Mouse (Mus musculus): Measurements from ENCODE around the gene Foxd1. TPM values are rescaled to one million over a fixed set of nuclear protein-coding genes. Genes with fewer than 3 reads are reported as not detected.

The Foxd1 gene
- polyA plus RNA-seq, 1 experiment: 0.37 TPM

DNA sequence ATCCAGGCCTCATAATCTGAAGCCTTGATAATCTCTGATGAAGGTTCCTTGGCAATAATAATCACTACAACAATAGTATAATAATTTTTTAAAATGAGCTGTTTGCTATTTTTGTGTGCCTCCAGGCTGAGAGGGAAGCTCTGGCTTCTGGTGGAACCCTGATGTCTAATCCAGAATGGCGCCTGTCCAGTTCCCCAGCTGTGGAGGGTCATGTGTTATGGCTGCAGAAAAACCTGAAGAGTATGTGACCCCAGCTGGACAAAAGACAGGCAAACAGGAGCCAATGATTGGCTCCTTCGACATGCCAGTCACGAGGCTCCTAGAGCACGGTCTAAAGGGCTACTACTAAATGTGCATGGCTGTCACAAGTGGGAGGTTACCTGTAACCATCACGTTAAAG lies 13.5 kb upstream of the Foxd1 start:
- H3K4me3 ChIP-seq: no peak overlapping the region
- no peak overlapping the region for H3K4me2 ChIP-seq (ENCODE audit: low read depth)
- peaks cover 27% of the 10 kb centered on the region for H3K27me3 ChIP-seq (ENCODE audit: control insufficient read depth, insufficient read depth, insufficient read length)
- H3ac ChIP-seq (ENCODE audit: control insufficient read depth, insufficient read length): no peak overlapping the region
- no peaks in the 10 kb centered on the region for H3K36me3 ChIP-seq (ENCODE audit: control insufficient read depth, insufficient read depth)
- TF ChIP-seq MAX (IDR thresholded peaks at IDR 0.05; ENCODE audit: low read depth): no peak
- TF ChIP-seq USF1 (IDR thresholded peaks at IDR 0.05; ENCODE audit: low read depth): no peak
- no peak for TF ChIP-seq MYOG (IDR thresholded peaks at IDR 0.05; ENCODE audit: control insufficient read depth in 1 of 3, insufficient read depth in 1 of 3, insufficient read length in 2 of 3, low read depth in 2 of 3)
- no peak for TF ChIP-seq MYOD1 (IDR thresholded peaks at IDR 0.05; ENCODE audit: control insufficient read depth in 1 of 3, insufficient read length in 2 of 3, low read depth in 2 of 3)
- no peak for TF ChIP-seq SRF (IDR thresholded peaks at IDR 0.05; ENCODE audit: control insufficient read depth, insufficient read length, low read depth)
- TF ChIP-seq TCF3 (IDR thresholded peaks at IDR 0.05; ENCODE audit: insufficient read length, low read depth): no peak
- no peak for TF ChIP-seq TCF12 (IDR thresholded peaks at IDR 0.05; ENCODE audit: insufficient read depth, poor library complexity, severe bottlenecking)
- no peak for TF ChIP-seq POLR2A (IDR thresholded peaks at IDR 0.05; ENCODE audit: insufficient read length, low read depth)
- no peaks in the 10 kb centered on the region for H3K79me2 ChIP-seq (ENCODE audit: control insufficient read depth, insufficient read depth)

DNA sequence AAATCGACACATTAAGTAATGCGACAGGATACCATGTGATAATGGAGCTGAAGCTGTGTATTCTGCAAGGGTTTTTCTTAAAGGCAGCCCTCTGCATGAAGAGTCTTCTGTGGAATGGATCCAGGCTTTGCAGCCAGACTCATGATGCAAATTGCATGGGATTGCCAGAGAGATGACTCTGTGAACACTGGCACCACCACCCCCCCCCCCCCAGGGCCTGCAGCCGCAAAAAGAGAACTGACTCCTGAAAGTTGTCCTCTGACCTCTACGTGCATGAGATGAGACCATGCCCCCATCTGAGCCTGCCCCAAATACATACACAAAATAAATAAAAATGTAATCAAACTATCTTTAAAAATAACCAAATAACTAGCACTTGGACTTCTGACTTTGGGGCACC lies 4.6 kb upstream of the Foxd1 start:
- H3K4me3 ChIP-seq: no peak overlapping the region
- TF ChIP-seq USF1 (IDR thresholded peaks at IDR 0.05; ENCODE audit: low read depth) (no peak), MAX (IDR thresholded peaks at IDR 0.05; ENCODE audit: low read depth) (no peak), POLR2AphosphoS2 (IDR thresholded peaks at IDR 0.05; ENCODE audit: insufficient read length, low read depth) (no peak), SRF (IDR thresholded peaks at IDR 0.05; ENCODE audit: control insufficient read depth, insufficient read length, low read depth) (no peak), TCF12 (IDR thresholded peaks at IDR 0.05; ENCODE audit: insufficient read depth, poor library complexity, severe bottlenecking) (no peak), MYOD1 (IDR thresholded peaks at IDR 0.05; ENCODE audit: control insufficient read depth in 1 of 3, insufficient read length in 2 of 3, low read depth in 2 of 3) (no peak), MYOG (IDR thresholded peaks at IDR 0.05; ENCODE audit: control insufficient read depth in 1 of 3, insufficient read depth in 1 of 3, insufficient read length in 2 of 3, low read depth in 2 of 3) (no peak), CEBPB (IDR thresholded peaks at IDR 0.05; ENCODE audit: insufficient read depth, poor library complexity, severe bottlenecking) (no peak), REST (IDR thresholded peaks at IDR 0.05; ENCODE audit: insufficient read depth, insufficient read length) (no peak), POLR2A (IDR thresholded peaks at IDR 0.05; ENCODE audit: insufficient read length, low read depth) (no peak), E2F4 (IDR thresholded peaks at IDR 0.05; ENCODE audit: insufficient read depth) (no peak), TCF3 (IDR thresholded peaks at IDR 0.05; ENCODE audit: insufficient read length, low read depth) (no peak)
- no peaks in the 10 kb centered on the region for H3K79me2 ChIP-seq (ENCODE audit: control insufficient read depth, insufficient read depth)
- H3K27me3 ChIP-seq (ENCODE audit: control insufficient read depth, insufficient read depth, insufficient read length): peaks cover 28% of the 10 kb centered on the region
- no peak overlapping the region for H3K4me2 ChIP-seq (ENCODE audit: low read depth)
- H3K36me3 ChIP-seq (ENCODE audit: control insufficient read depth, insufficient read depth): no peaks in the 10 kb centered on the region
- no peak overlapping the region for H3ac ChIP-seq (ENCODE audit: control insufficient read depth, insufficient read length)

DNA sequence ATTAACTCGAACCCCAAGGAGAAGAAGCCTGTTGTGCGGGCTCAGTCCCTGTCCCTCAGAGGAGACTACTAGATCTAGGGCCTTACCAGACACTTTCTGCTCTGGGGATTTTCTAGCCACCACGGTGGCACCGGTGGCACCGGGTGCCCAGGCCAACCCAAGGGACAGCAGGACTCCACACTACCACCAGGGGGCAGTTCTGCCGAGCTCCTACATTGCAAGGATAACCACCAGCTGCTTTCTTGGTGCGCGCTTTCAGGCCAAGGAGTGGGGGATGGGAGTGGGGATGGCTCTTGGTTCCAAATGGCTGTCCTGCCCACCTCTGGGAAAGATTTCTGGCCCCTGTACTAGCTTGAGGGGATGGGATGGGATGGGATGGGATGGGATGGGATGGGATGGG lies 2.5 kb upstream of the Foxd1 start:
- TF ChIP-seq TCF12 (IDR thresholded peaks at IDR 0.05; ENCODE audit: insufficient read depth, poor library complexity, severe bottlenecking) (no peak), SRF (IDR thresholded peaks at IDR 0.05; ENCODE audit: control insufficient read depth, insufficient read length, low read depth) (no peak)
- Histone ChIP-seq H3K36me3 (ENCODE audit: control insufficient read depth, insufficient read depth) (no peaks in the 10 kb centered on the region), H3K4me2 (ENCODE audit: low read depth) (no peak overlapping the region), H3K4me3 (no peak overlapping the region), H3K27me3 (ENCODE audit: control insufficient read depth, insufficient read depth, insufficient read length) (peaks cover 37% of the 10 kb centered on the region), H3K79me2 (ENCODE audit: control insufficient read depth, insufficient read depth) (no peaks in the 10 kb centered on the region), H3ac (ENCODE audit: control insufficient read depth, insufficient read length) (no peak overlapping the region)

DNA sequence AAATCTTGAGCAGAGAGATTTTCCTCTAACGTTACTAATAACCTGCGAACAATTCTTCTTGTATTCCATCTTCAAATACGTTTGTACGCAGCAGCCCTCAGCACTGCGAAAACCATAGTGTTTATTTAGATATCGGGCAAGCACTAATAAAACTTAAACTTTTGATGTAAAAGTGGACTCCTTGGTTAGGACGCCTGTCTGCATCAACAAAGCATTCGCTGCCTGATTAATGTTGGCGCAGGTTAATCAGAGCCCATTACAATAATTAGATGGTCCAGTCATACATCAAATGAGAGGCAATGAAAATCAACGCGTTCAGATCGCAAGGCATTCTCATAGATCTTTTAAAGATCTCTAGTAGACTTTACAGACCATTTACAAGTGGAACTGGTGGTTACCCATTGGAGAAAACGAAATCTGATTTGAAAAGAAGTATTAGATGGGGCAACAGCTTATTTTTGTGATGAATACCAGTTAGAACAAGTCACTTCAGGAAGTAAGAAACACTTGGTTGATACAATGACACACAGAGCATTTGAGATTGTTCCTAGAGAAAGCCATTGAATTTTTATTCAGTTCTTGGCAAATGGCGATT lies 1.6 kb upstream of the Foxd1 start:
- Histone ChIP-seq H3K27me3 (ENCODE audit: control insufficient read depth, insufficient read depth, insufficient read length) (peaks cover 40% of the 10 kb centered on the region), H3K79me2 (ENCODE audit: control insufficient read depth, insufficient read depth) (no peaks in the 10 kb centered on the region), H3ac (ENCODE audit: control insufficient read depth, insufficient read length) (no peak overlapping the region), H3K4me3 (no peak overlapping the region), H3K36me3 (ENCODE audit: control insufficient read depth, insufficient read depth) (no peaks in the 10 kb centered on the region), H3K4me2 (ENCODE audit: low read depth) (no peak overlapping the region)
- TF ChIP-seq MYOG (IDR thresholded peaks at IDR 0.05; ENCODE audit: control insufficient read depth in 1 of 3, insufficient read depth in 1 of 3, insufficient read length in 2 of 3, low read depth in 2 of 3): no peak
- no peak for TF ChIP-seq REST (IDR thresholded peaks at IDR 0.05; ENCODE audit: insufficient read depth, insufficient read length)
- TF ChIP-seq POLR2A (IDR thresholded peaks at IDR 0.05; ENCODE audit: insufficient read length, low read depth): no peak
- no peak for TF ChIP-seq CEBPB (IDR thresholded peaks at IDR 0.05; ENCODE audit: insufficient read depth, poor library complexity, severe bottlenecking)
- no peak for TF ChIP-seq USF1 (IDR thresholded peaks at IDR 0.05; ENCODE audit: low read depth)
- no peak for TF ChIP-seq TCF3 (IDR thresholded peaks at IDR 0.05; ENCODE audit: insufficient read length, low read depth)
- no peak for TF ChIP-seq SRF (IDR thresholded peaks at IDR 0.05; ENCODE audit: control insufficient read depth, insufficient read length, low read depth)
- no peak for TF ChIP-seq TCF12 (IDR thresholded peaks at IDR 0.05; ENCODE audit: insufficient read depth, poor library complexity, severe bottlenecking)
- no peak for TF ChIP-seq E2F4 (IDR thresholded peaks at IDR 0.05; ENCODE audit: insufficient read depth)
- TF ChIP-seq MAX (IDR thresholded peaks at IDR 0.05; ENCODE audit: low read depth): no peak
- TF ChIP-seq POLR2AphosphoS2 (IDR thresholded peaks at IDR 0.05; ENCODE audit: insufficient read length, low read depth): no peak
- TF ChIP-seq MYOD1 (IDR thresholded peaks at IDR 0.05; ENCODE audit: control insufficient read depth in 1 of 3, insufficient read length in 2 of 3, low read depth in 2 of 3): no peak

DNA sequence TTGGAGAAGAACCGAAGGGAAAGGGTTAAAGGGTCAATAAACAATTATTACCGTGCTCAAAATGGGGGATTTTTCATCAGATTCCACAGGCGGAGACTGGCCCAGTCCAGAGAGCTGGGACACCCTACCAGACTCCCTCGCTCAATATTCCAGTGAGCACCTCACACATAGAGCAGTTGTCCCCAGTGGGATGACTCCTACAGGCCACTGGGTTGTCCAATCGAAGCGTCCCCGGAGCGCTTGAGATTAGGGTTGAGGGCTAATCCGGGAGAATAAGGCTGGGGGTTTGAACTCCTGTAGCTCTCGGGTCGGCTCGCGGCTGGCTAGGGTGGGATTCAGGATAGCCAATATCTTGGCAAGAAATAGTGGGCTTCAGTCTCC lies 343 bp upstream of the Foxd1 start:
- Histone ChIP-seq H3K27me3 (ENCODE audit: control insufficient read depth, insufficient read depth, insufficient read length) (peaks cover 52% of the 10 kb centered on the region), H3K79me2 (ENCODE audit: control insufficient read depth, insufficient read depth) (no peaks in the 10 kb centered on the region), H3K4me3 (peak overlapping the region; percentile 12), H3ac (ENCODE audit: control insufficient read depth, insufficient read length) (no peak overlapping the region), H3K4me2 (ENCODE audit: low read depth) (peak overlapping the region; percentile 71), H3K36me3 (ENCODE audit: control insufficient read depth, insufficient read depth) (no peaks in the 10 kb centered on the region)
- no peak for TF ChIP-seq CEBPB (IDR thresholded peaks at IDR 0.05; ENCODE audit: insufficient read depth, poor library complexity, severe bottlenecking)
- no peak for TF ChIP-seq REST (IDR thresholded peaks at IDR 0.05; ENCODE audit: insufficient read depth, insufficient read length)
- TF ChIP-seq MYOD1 (IDR thresholded peaks at IDR 0.05; ENCODE audit: control insufficient read depth in 1 of 3, insufficient read length in 2 of 3, low read depth in 2 of 3): no peak
- no peak for TF ChIP-seq TCF3 (IDR thresholded peaks at IDR 0.05; ENCODE audit: insufficient read length, low read depth)
- TF ChIP-seq E2F4 (IDR thresholded peaks at IDR 0.05; ENCODE audit: insufficient read depth): no peak
- no peak for TF ChIP-seq POLR2AphosphoS2 (IDR thresholded peaks at IDR 0.05; ENCODE audit: insufficient read length, low read depth)
- TF ChIP-seq MAX (IDR thresholded peaks at IDR 0.05; ENCODE audit: low read depth): no peak
- no peak for TF ChIP-seq SRF (IDR thresholded peaks at IDR 0.05; ENCODE audit: control insufficient read depth, insufficient read length, low read depth)
- no peak for TF ChIP-seq USF1 (IDR thresholded peaks at IDR 0.05; ENCODE audit: low read depth)
- no peak for TF ChIP-seq POLR2A (IDR thresholded peaks at IDR 0.05; ENCODE audit: insufficient read length, low read depth)
- no peak for TF ChIP-seq MYOG (IDR thresholded peaks at IDR 0.05; ENCODE audit: control insufficient read depth in 1 of 3, insufficient read depth in 1 of 3, insufficient read length in 2 of 3, low read depth in 2 of 3)
- TF ChIP-seq TCF12 (IDR thresholded peaks at IDR 0.05; ENCODE audit: insufficient read depth, poor library complexity, severe bottlenecking): no peak

Data from myocyte (in vitro differentiated cells).